Mouse (Mus musculus) spleen, adult 2 months (tissue): ENCODE results near the gene Zfp14.

Source experiments
- CTCF ChIP-seq: fragments of 200-500 bp; IDR thresholded peaks from 2 replicates; pipeline ENCODE4 v1.5.1; 2011; ENCODE audit warnings: mild to moderate bottlenecking, inconsistent platforms; ENCODE audit not compliant: insufficient read depth, insufficient read length, insufficient replicate concordance; ENCODE audit errors: extremely low read depth
- POLR2A ChIP-seq: fragments of 200-500 bp; IDR thresholded peaks from 2 replicates; pipeline ENCODE4 v1.6.1; 2011; ENCODE audit warnings: low read depth, low read length, inconsistent platforms

DNA sequence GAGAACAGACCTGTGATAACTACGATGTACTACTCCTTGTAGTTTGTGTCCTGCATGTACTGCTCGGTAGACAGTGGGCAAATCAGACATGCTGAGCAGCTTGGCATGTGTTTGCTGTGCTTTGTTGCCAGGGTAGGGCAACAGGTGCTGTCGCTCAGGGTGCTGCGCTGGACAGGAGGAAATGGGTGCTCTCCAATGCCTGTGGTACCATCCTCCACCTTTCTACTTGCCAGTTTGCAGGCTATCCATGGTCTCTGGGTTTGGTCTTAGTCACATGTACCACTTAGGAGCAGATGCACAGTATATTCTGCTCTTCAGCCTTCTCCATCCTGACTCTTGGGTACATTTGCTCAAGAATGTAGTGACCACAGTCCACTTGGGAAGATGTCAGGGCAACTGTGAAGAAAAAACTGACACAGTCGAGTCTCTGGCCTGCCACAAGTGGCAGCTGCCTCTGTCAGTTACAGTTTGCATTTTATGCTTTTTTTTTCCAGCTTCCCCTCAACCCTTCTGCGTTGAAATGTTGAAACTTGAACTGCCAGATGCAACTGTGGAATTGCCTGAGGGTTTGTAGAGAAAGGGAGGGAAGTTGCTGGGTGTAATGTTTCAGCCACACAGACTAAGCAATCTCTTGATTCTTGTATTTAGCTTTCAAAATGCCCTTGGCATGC is 43.0 kb downstream of the Zfp14 start:
- TF ChIP-seq CTCF (no peak), POLR2A (no peak)
